Mouse (Mus musculus): ENCODE data around the gene Pars2.

- TF ChIP-seq GATA1 (IDR thresholded peaks at IDR 0.05; ENCODE audit: borderline replicate concordance, low read length) (no peak), FLI1 (IDR thresholded peaks at IDR 0.05; ENCODE audit: low read length) (no peak)
Measured at GRCm38 (mm10) chr4:106630333-106631220, 20.3 kb upstream of the Pars2 start.
